Mouse (Mus musculus): ENCODE data around the gene Ltb4r1. TPM values are rescaled to one million over a fixed set of nuclear protein-coding genes. Genes with fewer than 3 reads are reported as not detected.

Ltb4r1 gene
- polyA plus RNA-seq, 1 experiment from 2014 or later, result 0.28 TPM

GRCm38 (mm10) chr14:55761163-55761562 lies 4.6 kb upstream of the Ltb4r1 start, which contains the start of gene Ltb4r2:
Gene Ltb4r2 (plus strand): TSS chr14:55761428.
- Histone ChIP-seq H3K27ac (ENCODE audit: low read depth, low read length) (no peak within 1 kb of the TSS), H3K27me3 (replicated peaks; ENCODE audit: control insufficient read depth, insufficient read depth, low read length) (peaks cover 45% of the 10 kb centered on the region), H3K9ac (ENCODE audit: low read length) (peak within 1 kb of the TSS; percentile 75), H3K4me2 (ENCODE audit: low read length) (peak within 1 kb of the TSS; percentile 92), H3K4me3 (ENCODE audit: low read depth, low read length) (peak within 1 kb of the TSS; percentile 53), H3K4me1 (ENCODE audit: control insufficient read depth, insufficient read depth, low read length) (peaks cover 4% of the 10 kb centered on the region; the same call in 1 of the 2 replicates), H3K9me3 (replicated peaks; ENCODE audit: control insufficient read depth, low read length) (no peaks in the 10 kb centered on the region), H3K36me3 (ENCODE audit: control insufficient read depth, insufficient read depth, low read length) (peaks cover under 1% of the 10 kb centered on the region; the same call in 1 of the 2 replicates)
- WGBS, result 78% methylated on average over 6 of the region's 6 CpGs
- ATAC-seq (no peak), DNase-seq (ENCODE audit: low spot score) (no peak)

DNA sequence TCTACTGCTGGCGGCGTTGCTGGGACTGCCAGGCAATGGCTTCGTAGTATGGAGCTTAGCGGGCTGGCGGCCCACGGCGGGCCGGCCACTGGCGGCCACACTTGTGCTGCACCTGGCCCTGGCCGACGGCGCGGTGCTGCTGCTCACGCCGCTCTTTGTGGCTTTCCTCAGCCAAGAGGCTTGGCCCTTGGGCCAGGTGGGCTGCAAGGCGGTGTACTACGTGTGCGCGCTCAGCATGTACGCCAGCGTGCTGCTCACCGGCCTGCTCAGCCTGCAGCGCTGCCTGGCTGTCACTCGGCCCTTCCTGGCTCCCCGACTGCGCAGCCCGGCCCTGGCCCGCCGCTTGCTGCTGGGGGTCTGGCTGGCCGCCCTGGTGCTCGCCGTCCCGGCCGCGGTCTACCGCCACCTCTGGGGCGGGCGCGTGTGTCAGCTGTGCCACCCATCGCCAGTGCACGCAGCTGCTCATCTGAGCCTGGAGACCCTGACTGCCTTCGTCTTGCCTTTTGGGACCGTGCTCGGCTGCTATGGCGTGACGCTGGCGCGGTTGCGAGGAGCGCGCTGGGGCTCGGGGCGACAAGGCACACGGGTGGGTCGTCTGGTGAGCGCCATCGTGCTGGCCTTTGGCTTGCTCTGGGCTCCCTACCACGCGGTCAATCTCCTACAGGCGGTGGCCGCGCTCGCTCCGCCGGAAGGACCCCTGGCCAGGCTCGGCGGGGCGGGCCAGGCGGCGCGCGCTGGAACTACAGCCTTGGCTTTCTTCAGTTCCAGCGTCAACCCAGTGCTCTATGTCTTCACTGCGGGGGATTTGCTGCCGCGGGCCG lies 3.6 kb upstream of the Ltb4r1 start:
- Histone ChIP-seq H3K4me1 (ENCODE audit: control insufficient read depth, insufficient read depth, low read length) (peaks cover 4% of the 10 kb centered on the region; the same call in 1 of the 2 replicates), H3K27ac (ENCODE audit: low read depth, low read length) (no peak overlapping the region; the same call in 1 of the 2 replicates), H3K27me3 (replicated peaks; ENCODE audit: control insufficient read depth, insufficient read depth, low read length) (peaks cover 48% of the 10 kb centered on the region), H3K9me3 (replicated peaks; ENCODE audit: control insufficient read depth, low read length) (no peaks in the 10 kb centered on the region), H3K9ac (ENCODE audit: low read length) (peak overlapping the region; percentile 75), H3K36me3 (ENCODE audit: control insufficient read depth, insufficient read depth, low read length) (no peaks in the 10 kb centered on the region), H3K4me2 (ENCODE audit: low read length) (peak overlapping the region; percentile 92), H3K4me3 (ENCODE audit: low read depth, low read length) (peak overlapping the region; percentile 53)
- ATAC-seq (peak; percentile 80), DNase-seq (ENCODE audit: low spot score) (peak; percentile 57)
- WGBS, result under 1% methylated on average over 77 of the region's 77 CpGs

DNA sequence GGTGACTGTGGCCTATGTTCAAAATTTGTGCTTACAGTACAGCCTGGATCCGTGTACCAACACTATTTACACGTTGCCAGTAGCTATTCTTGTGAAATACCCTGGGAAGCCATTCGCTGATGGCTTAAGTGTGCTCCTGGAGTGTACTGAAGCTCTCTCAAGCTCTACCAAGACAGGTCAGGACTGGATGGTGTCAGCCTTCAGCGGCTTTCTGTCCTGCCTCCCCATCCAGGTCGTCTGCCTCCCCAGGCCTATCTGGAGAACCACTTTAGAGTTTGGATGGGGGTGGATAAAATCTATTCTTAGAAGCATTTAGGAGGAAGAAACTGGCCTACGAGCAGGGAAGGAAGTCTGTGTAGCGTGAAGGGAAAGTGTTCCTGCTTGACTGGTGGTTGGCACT lies 2.6 kb upstream of the Ltb4r1 start:
- DNase-seq (ENCODE audit: low spot score) (no peak), ATAC-seq (no peak)
- Histone ChIP-seq H3K27ac (ENCODE audit: low read depth, low read length) (no peak overlapping the region), H3K4me2 (ENCODE audit: low read length) (0 out of 2 replicates have a peak overlapping the region, but pooled peaks have one; percentile 92), H3K27me3 (replicated peaks; ENCODE audit: control insufficient read depth, insufficient read depth, low read length) (peaks cover 56% of the 10 kb centered on the region), H3K4me1 (ENCODE audit: control insufficient read depth, insufficient read depth, low read length) (peaks cover 8% of the 10 kb centered on the region; the same call in 1 of the 2 replicates), H3K36me3 (ENCODE audit: control insufficient read depth, insufficient read depth, low read length) (no peaks in the 10 kb centered on the region), H3K9ac (ENCODE audit: low read length) (no peak overlapping the region), H3K4me3 (ENCODE audit: low read depth, low read length) (no peak overlapping the region), H3K9me3 (replicated peaks; ENCODE audit: control insufficient read depth, low read length) (no peaks in the 10 kb centered on the region)
- WGBS, result 66% methylated on average over 7 of the region's 7 CpGs

DNA sequence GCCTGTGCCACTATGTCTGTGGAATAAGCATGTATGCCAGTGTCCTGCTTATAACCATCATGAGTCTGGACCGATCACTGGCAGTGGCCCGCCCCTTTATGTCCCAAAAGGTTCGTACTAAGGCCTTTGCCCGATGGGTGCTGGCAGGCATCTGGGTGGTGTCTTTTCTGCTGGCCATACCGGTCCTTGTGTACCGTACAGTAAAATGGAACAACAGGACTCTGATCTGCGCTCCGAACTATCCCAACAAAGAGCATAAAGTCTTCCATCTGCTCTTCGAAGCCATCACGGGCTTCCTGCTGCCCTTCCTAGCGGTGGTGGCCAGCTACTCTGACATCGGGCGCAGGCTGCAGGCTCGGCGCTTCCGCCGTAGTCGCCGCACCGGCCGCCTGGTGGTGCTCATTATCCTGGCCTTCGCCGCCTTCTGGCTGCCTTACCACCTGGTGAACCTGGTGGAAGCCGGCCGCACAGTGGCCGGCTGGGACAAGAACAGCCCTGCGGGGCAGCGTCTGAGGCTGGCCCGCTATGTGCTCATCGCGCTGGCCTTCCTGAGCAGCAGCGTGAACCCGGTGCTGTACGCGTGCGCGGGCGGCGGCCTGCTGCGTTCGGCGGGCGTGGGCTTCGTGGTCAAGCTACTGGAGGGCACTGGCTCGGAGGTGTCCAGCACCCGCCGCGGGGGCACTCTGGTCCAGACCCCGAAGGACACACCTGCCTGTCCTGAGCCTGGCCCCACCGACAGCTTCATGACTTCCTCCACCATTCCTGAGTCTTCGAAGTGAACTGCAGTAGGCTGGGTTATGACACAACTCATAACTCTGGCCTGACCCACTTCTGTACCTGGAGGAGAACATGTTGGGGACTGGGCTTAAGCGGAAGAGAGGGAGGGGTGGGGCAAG lies 2.0 kb downstream of the Ltb4r1 start:
- ATAC-seq, result peak; percentile 66
- no peak overlapping the region for H3K27ac ChIP-seq (ENCODE audit: low read depth, low read length)
- no peaks in the 10 kb centered on the region for H3K36me3 ChIP-seq (ENCODE audit: control insufficient read depth, insufficient read depth, low read length)
- peak overlapping the region; percentile 58 for H3K4me2 ChIP-seq (ENCODE audit: low read length)
- no peaks in the 10 kb centered on the region for H3K9me3 ChIP-seq (replicated peaks; ENCODE audit: control insufficient read depth, low read length)
- peak overlapping the region; percentile 39 for H3K4me3 ChIP-seq (ENCODE audit: low read depth, low read length)
- peak; percentile 48 for DNase-seq (ENCODE audit: low spot score)
- peaks cover 39% of the 10 kb centered on the region for H3K27me3 ChIP-seq (replicated peaks; ENCODE audit: control insufficient read depth, insufficient read depth, low read length)
- peaks cover 4% of the 10 kb centered on the region; the same call in 1 of the 2 replicates for H3K4me1 ChIP-seq (ENCODE audit: control insufficient read depth, insufficient read depth, low read length)
- H3K9ac ChIP-seq (ENCODE audit: low read length), result peak overlapping the region; percentile 57
- 13% methylated on average over 52 of the region's 52 CpGs for WGBS

GRCm38 (mm10) chr14:55768555-55768954 lies 2.8 kb downstream of the Ltb4r1 start:
- Histone ChIP-seq H3K4me2 (ENCODE audit: low read length) (no peak overlapping the region), H3K27me3 (replicated peaks; ENCODE audit: control insufficient read depth, insufficient read depth, low read length) (peaks cover 31% of the 10 kb centered on the region), H3K4me3 (ENCODE audit: low read depth, low read length) (no peak overlapping the region), H3K9me3 (replicated peaks; ENCODE audit: control insufficient read depth, low read length) (no peaks in the 10 kb centered on the region), H3K9ac (ENCODE audit: low read length) (no peak overlapping the region), H3K27ac (ENCODE audit: low read depth, low read length) (no peak overlapping the region), H3K4me1 (ENCODE audit: control insufficient read depth, insufficient read depth, low read length) (peaks cover 4% of the 10 kb centered on the region; the same call in 1 of the 2 replicates), H3K36me3 (ENCODE audit: control insufficient read depth, insufficient read depth, low read length) (no peaks in the 10 kb centered on the region)
- no peak for DNase-seq (ENCODE audit: low spot score)
- WGBS, result 89% methylated on average over 6 of the region's 6 CpGs
- no peak for ATAC-seq

GRCm38 (mm10) chr14:55769087-55769703 lies 3.4 kb downstream of the Ltb4r1 start:
- Histone ChIP-seq H3K4me2 (ENCODE audit: low read length) (no peak overlapping the region), H3K4me3 (ENCODE audit: low read depth, low read length) (no peak overlapping the region), H3K27me3 (replicated peaks; ENCODE audit: control insufficient read depth, insufficient read depth, low read length) (peaks cover 30% of the 10 kb centered on the region), H3K9me3 (replicated peaks; ENCODE audit: control insufficient read depth, low read length) (no peaks in the 10 kb centered on the region), H3K9ac (ENCODE audit: low read length) (no peak overlapping the region), H3K27ac (ENCODE audit: low read depth, low read length) (no peak overlapping the region), H3K36me3 (ENCODE audit: control insufficient read depth, insufficient read depth, low read length) (no peaks in the 10 kb centered on the region), H3K4me1 (ENCODE audit: control insufficient read depth, insufficient read depth, low read length) (peaks cover 4% of the 10 kb centered on the region; the same call in 1 of the 2 replicates)
- ATAC-seq, result no peak
- 77% methylated on average over 16 of the region's 16 CpGs for WGBS
- no peak for DNase-seq (ENCODE audit: low spot score)

- WGBS, result 85% methylated on average over 7 of the region's 7 CpGs
Observed at GRCm38 (mm10) chr14:55776711-55777110, 10.9 kb downstream of the Ltb4r1 start.

GRCm38 (mm10) chr14:55777176-55777575 lies 11.4 kb downstream of the Ltb4r1 start:
- DNase-seq (ENCODE audit: low spot score), result no peak
- Histone ChIP-seq H3K9me3 (replicated peaks; ENCODE audit: control insufficient read depth, low read length) (no peaks in the 10 kb centered on the region), H3K27ac (ENCODE audit: low read depth, low read length) (no peak overlapping the region), H3K4me3 (ENCODE audit: low read depth, low read length) (no peak overlapping the region), H3K36me3 (ENCODE audit: control insufficient read depth, insufficient read depth, low read length) (no peaks in the 10 kb centered on the region), H3K4me2 (ENCODE audit: low read length) (no peak overlapping the region), H3K4me1 (ENCODE audit: control insufficient read depth, insufficient read depth, low read length) (no peaks in the 10 kb centered on the region), H3K27me3 (replicated peaks; ENCODE audit: control insufficient read depth, insufficient read depth, low read length) (peaks cover under 1% of the 10 kb centered on the region; the same call in 1 of the 2 replicates), H3K9ac (ENCODE audit: low read length) (no peak overlapping the region)
- 52% methylated on average over 3 of the region's 3 CpGs for WGBS
- no peak for ATAC-seq

More at GRCm38 (mm10) chr14:55776711-55777110, 10.9 kb downstream of the Ltb4r1 start:
- no peak overlapping the region for H3K9ac ChIP-seq (ENCODE audit: low read length)
- H3K27ac ChIP-seq (ENCODE audit: low read depth, low read length), result no peak overlapping the region
- no peak overlapping the region for H3K4me3 ChIP-seq (ENCODE audit: low read depth, low read length)
- H3K4me2 ChIP-seq (ENCODE audit: low read length), result no peak overlapping the region
- H3K9me3 ChIP-seq (replicated peaks; ENCODE audit: control insufficient read depth, low read length), result no peaks in the 10 kb centered on the region
- no peaks in the 10 kb centered on the region for H3K4me1 ChIP-seq (ENCODE audit: control insufficient read depth, insufficient read depth, low read length)
- ATAC-seq, result no peak
- H3K27me3 ChIP-seq (replicated peaks; ENCODE audit: control insufficient read depth, insufficient read depth, low read length), result no peaks in the 10 kb centered on the region
- DNase-seq (ENCODE audit: low spot score), result no peak
- H3K36me3 ChIP-seq (ENCODE audit: control insufficient read depth, insufficient read depth, low read length), result no peaks in the 10 kb centered on the region
